Mouse (Mus musculus): ENCODE measurements around the gene Tgoln1.

Gene Tgoln1

DNA sequence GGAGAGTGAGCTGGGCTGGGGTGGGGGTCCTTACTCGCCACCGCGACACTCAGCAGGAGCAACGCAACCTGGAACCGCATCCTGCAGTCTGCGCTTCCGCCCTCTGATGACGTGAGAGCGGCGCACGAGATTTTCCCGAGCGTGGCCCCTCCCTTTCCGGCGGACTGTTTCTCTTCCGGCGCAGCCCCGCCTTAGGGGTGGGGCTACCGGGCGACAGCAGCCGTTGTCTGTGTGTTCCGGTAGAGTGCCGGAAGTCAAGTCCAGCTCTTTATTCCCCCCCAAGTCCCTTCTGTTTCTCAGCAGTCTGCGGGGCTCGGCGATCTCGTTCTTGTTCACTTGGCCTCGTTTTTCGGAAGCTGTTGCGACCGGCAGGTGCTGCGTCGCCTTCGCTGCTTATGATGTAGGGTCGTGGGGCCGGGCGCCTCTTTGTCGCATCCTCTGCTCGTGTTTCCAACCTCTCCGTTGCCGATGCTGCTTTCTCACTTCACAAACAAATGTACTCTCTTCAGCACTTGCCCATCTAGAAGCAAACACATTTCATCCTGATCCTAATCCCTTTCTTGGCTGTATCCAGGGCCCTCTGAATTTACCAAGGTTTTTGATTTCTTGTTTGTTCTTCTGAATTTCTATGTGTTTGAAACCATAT is at the start of gene Tgoln1:
Tgoln1 (minus strand) TSS at position 358 of the 646 bp plus-strand sequence.
- in situ Hi-C loops (cut with MboI, MseI): no loop called here

DNA sequence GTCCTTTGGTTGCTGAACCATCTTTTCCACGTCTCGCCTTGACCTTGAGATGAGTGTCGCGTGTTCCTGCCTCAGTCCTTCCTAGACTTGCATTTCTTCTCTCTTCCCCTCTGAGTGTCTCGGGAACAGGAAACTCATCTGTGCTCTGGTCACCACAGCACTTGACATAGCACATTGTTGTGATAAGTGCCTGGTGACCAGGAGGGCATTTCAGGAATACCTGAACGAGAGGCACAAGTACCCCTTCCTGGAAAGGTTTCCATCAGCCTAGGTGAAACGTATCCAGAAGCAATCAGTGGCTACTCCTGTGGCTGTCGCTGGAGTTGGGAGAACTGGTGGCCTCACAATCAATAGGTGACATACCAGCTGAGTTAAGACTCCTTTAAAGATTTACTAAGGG is 47.5 kb upstream of the Tgoln1 start:
- in situ Hi-C loops (cut with MboI, MseI): no loop called here

DNA sequence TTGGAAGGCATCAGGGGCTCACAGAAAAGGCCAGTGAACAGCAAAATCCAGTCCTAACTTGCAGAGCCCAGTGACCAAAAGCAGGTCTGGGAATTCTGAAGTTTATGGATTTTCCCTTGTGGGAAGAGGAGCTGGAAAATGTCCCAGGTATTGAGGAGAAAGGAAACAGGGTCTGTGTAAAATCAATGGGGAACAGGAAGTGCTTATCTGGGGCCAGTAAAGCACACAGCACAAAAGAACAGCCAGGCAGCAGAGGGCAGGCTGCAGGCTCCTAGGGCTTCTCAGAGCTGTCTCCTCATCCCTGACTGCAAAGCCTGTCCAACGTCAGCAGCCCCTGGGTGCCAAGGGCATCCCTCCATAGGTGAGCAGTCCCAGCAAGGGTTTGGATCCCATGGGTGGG is 46.2 kb upstream of the Tgoln1 start:
- in situ Hi-C loops (cut with MboI, MseI): no loop called here

DNA sequence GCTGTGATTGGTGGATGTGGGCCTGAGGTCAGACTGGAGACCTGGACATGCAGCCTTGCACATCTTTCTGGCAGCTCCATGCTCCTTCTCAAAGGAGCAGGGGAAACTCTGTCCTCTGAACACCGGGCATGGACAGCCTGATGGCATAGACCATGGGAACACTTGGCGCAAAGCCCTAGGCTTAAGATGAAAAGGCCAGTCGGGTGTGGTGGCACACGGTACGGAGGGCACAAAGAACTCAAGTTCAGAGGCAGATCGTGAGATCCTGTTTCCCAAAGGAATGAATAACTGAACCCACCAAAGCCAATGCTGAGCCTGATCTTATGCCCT is 43.6 kb upstream of the Tgoln1 start:
- in situ Hi-C loops (cut with MboI, MseI): no loop called here

DNA sequence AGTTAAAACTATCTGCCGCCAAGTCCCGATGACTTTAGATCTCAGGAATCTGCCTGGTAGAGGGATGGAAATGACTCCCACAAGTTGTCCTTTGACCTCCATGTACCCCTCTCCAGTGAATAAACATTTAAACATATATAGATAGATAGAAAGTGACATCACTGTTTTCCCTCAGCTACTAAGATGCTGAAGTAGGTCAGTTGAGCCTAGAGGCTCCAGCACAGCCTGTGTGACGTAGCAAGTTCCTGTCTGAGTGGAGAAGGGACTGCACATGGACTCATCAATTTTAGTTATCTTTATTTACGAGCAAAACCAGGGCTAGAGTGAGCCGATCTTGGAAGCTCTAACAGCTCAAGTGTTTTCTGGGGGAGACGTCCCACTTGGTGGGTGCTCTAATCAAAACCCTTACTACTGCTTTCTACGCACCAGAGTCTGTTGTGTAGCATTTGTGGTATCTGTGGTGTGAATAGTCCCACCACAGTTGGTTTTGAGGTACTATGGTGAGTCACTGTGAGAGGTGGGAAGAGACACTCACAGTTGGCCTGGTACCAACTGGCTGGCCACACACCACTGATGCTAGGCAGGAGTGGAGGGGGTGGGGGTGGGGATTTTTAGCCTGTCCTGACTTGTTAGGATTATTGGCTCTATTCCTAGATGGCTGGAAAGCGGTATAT is 43.1 kb upstream of the Tgoln1 start:
- in situ Hi-C loops (cut with MboI, MseI): no loop called here

DNA sequence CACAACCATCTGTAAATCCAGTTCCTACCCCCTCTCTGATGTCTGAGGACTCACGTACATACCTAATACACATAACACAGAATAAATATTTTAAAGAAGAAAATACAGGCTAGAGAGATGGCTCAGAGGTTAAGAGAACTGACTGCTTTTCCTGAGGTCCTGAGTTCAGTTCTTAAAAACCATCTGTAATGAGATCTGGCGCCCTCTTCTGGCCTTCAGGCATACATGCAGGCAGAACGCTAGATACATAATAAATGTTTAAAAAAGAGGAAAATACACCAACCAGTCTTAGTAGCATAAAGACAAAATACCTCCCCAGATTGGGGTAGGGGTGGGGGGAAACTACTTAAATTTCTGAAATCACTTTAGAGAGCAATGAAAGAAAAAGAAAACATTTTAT is 41.2 kb upstream of the Tgoln1 start:
- in situ Hi-C loops (cut with MboI, MseI): no loop called here

DNA sequence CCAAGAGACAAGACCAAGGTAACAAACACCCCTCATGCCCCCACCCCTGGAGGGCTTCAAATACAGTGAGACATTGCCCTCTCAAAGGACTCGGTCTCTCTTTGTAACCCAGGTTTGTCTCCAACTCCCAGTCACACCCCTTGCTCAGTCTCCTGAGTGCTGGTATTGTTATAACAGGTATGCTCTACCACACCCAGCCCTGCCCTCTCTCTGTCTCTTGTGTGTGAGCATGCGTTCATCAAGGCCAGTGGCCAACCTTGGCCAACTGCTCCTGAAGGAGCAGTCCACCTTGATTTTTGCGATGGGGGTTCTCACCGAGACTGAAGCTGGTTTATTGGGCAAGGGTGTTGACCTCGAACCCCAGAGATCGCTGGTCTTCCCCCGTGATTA is 39.2 kb upstream of the Tgoln1 start:
- in situ Hi-C loops (cut with MboI, MseI): no loop called here

DNA sequence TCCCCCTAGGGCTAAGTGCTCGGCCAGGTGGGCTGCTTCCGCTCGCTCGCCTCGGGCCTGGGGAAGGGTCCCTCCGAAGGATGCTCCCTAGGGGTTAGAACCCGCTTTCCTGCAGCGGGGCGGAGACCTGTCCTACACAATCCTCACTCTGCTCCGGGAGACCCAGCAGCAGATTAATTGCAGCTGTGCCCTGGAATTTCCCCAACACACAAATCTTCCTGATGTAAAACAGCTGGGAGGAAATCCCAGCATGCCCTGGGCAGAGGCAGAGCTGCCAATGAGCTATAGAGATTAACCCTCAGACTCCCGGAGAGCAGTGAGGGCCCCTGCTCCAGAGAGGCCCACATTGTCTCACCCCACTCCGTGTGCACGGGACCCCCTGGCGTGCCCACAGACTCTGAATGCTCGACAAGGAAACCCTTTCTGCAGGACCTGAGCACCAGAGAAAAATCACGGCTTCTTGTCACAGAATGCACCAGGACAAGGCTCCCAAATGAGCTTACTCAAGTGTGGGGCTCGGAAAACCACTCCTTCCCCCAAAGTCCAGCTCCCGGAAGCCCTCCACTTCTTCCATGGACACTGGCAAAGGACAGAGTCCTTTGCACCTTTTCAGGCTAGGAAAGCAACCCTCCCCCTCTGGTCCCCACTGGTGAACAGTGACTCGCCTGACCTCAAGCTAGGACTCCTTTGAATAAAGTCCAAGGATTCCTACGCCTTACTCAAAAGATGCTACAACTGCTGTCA is 38.7 kb upstream of the Tgoln1 start:
- in situ Hi-C loops (cut with MboI, MseI): no loop called here

DNA sequence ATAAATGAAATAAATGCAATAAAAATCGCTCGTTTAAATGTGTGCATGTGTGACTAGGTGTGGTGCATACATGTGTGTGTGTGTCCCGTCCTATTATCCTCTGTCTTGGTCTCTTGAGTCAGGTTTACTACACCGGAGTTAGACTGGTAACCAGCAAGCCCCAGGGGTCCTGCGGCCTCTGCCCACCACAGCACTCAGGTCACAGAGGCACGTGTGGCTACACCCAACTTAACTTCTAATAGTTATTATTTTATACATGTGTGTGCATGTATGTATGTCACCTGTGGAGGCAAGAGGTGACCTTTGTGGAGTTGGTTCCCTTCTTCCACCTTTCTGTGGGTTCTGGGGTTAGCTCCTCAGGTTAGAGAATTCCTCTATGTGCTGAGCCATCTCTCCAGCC is 37.6 kb upstream of the Tgoln1 start:
- in situ Hi-C loops (cut with MboI, MseI): no loop called here

DNA sequence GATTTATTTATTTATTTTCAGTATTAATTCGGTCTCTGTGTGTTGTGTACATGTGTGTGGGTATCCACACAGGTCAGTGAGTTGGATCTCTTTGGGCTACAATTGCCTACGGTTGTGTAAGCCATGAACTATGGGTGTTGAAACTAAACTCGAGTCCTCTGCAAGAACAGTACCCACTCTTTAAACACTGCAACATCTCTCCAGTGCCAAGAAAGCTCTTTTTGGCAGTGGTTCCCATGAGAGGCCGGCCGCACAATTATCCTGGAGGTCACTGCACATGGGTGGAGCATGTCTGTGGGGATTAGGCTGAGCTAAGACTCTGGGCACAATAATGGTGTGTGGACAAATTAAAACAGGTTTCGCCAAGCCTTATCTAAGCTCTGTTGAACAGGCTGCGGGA is 36.6 kb upstream of the Tgoln1 start:
- in situ Hi-C loops (cut with MboI, MseI): no loop called here

DNA sequence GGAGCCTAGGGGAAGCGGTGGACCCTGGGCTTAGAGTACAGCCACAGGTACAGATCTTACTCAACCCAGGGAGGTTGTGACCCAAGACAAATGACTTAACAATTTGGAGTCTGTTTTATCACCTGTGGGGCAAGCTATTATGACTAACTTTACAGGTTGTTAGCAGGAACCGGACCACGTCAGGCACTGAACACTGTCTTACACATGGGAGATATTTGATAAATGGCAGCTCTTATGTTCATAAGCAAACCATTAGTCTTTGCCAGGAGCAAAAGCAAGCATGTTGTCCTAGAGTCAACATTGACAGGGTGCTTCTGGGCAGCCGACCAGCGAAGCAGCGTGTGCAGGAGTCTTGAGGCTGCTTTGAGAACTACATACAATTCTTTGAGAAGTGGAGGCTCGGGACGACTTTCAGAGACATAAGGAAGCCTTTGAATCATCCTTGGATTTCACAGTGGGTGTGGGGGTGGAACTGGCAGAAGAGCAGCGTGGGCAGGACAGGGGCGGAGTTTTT is 33.6 kb upstream of the Tgoln1 start:
- in situ Hi-C loops (cut with MboI, MseI): no loop called here

DNA sequence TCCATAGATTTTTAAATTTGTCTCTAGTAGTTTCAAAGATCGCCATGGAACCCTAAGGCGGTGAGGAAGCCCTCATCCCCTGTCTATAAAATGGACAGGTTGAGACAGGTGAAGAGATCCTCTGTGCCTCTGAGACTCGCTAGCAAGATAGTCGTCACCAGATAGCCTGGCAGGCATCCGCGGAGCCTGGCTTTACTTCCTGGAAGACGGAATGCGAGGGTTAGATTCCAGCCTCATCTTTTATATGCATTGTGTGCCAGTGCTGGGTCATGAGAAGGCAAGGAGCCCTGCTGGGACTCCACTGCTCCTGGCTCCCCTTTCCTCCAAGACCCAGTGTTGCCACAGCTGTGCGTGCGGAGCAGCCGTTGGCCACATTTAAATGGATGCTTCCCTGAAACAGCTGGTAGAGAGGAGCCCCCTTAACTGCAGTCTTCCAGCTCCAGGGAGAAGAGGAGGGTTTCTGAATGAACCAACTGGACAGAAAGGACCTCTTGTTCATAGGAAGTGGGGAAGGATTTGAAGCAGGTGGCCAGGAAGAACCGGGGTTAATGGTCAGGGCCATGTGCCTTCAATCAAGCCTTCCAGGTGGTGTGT is 31.3 kb upstream of the Tgoln1 start:
- in situ Hi-C loops (cut with MboI, MseI): no loop called here

DNA sequence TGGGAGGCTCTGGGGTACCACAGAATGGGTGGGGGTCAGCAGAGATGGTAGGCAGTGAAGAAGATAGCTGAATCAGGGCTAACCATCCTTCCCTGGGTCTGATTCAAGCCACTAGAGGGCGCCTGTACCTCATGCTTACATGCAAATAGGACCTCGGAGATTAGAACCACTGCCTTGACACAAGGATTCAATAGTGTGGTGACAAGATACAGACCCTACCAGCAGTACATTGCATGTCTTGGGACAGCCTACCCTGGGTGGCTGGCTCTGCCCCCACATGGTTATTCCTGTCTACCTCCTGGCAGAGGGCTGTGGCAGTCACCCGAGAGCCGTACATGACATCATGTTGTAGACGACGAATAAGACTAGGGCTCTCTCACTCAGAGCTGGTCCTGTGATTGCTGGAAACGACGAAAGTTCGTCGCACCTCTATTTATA is 30.6 kb upstream of the Tgoln1 start:
- in situ Hi-C loops (cut with MboI, MseI): no loop called here

DNA sequence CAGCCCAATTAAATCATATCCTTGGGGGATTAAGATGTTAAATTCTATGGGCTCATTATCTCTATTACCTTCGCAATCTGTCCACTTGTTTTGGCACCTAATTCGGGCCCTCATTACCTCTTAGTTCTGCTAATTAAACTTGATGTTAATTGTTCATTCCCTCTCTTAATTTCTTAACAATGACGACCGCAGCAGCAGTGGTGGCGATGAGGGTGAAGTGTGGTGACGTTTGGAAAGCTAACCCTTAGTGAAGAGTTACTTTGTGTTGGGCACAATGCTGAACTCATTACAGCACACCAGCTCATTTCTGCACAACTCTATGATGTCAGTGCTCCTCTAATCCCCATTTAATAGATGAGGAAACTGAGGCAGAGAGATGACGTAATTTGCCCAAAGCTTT is 28.6 kb upstream of the Tgoln1 start:
- in situ Hi-C loops (cut with MboI, MseI): no loop called here

DNA sequence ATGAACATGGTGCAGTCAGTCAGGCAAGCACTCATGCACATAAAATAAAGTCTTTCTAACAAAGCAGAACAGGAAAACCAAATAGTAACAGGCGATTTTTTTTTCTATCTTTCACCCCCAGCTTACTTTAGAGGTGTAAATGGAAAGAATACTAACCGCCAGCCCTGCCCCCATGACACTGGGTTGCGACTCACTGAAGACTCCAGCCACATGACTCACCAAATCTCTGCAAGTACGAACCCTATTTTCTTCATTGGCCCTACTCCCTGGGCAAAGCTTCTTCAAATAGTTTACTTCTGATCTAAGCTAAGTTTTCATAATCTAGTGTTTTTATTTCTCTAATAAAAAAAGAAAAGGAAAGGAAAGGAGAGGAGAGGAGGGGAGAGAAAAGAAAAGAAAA is 27.8 kb upstream of the Tgoln1 start:
- in situ Hi-C loops (cut with MboI, MseI): no loop called here

DNA sequence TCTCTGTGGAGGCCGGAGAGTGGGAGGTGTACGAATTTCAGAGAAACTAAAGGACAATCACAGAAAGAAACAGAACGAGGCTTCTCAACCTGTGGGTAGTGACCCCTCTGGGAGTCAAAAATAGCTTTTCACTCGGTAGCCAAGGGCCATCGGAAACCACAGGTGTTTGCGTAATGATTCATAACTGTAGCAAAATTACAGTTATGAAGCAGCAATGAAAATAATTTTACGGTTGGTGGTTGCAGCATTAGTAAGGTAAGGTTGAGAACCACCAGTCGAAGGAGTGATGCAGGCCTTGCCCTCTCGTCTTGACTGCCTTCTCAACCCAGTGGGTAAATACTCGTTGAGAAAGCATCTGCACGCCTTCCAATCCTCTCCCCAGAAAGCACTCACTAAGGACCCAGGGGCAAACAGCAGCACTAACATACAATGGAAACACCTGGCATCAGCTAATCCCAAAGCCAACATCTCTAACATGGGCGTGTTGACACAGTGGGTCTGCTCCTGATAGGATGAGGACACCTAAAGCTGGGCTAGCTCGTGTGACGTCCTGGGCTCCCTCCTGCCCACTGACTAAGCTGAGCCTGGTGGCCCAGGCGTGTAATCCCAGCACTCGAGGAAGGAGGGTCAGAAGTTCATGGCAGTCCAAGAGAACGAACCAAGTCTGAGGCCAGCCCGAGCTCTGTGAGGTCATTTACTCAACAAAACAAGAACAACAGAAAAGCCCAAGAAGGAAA is 24.6 kb upstream of the Tgoln1 start:
- in situ Hi-C loops (cut with MboI, MseI): no loop called here

DNA sequence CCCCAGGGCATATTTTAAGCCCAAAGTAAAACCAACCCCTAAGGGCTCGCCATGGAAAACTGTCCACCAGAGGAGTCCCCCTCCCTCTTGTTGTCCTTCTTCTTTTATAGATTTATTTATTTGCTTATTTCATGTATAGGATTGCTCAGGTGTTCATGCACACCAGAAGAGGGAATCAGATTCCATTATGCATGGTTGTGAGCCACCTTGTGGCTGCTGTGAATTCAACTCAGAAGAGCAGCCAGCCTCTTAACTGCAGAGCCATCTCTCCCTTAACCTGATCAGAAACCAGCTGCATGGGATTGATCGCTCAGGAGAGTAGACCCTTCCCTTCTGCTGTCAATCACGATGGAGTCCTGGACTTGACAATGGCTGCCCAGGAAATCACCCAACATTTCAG is 20.1 kb upstream of the Tgoln1 start:
- in situ Hi-C loops (cut with MboI, MseI): no loop called here

DNA sequence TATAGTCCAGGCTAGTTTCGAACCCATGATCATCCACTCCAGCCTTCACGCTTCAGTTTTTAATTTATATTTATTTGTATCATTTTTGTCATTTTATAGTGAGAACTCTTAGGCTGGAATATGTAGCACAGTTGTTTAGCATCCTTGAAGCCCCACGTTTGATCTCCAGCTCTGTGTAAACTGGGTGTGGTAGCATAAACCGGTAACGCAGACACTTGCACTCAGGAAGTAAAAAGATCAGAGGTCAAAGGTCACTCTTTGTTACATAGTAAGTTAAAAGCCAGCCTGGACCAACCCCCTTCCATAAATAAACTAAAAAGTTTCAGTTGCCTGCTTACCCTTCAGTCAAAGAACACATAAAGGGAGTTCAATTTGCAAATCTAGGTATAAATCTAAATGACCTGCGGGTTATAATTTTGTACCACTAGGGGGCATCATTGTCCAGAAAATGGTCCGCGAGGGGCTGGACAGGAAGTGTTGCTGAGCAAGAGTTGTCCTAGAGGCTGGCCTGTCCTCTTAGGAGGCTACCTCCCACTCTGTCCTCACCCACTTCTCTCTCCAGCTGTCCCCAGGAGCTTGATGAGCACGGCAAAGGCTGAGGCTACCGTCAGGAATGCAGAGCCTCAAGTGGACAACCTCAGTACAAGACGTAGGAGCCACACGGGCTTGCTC is 19.1 kb upstream of the Tgoln1 start:
- in situ Hi-C loops (cut with MboI, MseI): no loop called here

DNA sequence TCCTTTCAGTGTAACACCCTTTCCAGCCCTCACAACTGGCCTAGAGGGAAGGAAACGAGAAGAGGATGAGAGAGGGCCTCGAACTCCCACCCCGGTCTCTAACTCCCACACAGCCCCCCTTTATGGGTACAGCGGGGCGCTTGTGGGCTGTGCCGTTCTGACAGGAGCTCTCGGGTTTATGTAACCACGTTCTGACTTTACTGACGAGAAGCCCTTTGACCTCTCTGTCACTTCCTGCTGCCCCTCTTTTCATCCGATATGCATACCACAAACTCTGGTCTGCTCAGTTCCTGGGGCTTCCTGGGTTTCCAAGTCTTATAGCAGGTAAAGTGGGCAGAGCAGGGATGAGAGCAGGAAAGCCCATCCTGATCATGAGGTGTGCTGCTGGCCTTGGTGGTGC is 17.5 kb upstream of the Tgoln1 start:
- in situ Hi-C loops (cut with MboI, MseI): no loop called here

DNA sequence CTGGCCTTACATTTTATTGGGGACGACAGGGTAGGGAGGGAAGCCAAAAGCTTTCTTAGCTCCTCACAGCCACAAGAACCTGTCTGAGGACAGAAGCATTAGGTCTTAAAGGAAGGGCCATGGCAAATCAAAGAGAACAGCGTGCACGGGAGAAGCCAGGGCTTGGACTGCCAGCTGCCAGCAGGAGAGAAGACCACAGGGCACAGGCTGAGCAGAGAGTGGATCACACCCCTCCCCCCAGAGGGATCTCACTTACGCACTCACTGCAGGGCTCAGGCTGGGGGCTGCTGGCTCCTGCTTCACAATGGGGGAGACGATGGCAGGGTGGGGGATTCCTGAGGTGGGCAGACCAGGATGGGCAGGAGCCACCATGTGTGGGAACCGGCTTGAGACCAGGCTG is 14.9 kb upstream of the Tgoln1 start:
- in situ Hi-C loops (cut with MboI, MseI): no loop called here

DNA sequence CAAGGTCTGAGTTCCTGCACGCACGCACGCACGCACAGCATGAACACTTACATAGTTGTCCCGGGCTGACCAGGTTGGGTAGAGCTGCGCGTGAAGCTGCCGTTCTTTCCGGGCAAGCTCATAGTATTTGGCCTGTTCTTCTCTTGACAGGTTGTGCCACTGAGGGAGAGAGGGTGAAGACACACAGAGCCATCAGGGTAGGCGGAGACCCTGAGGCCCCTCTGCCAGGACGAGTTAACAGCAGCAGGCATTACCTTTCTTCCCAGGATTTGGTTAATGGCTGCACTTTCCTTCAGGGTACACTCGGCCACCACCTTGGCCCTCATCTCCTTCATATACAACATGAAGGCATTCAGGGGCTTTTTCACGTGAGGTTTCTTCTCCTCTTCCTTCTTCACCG is 14.2 kb upstream of the Tgoln1 start:
- in situ Hi-C loops (cut with MboI, MseI): no loop called here
